Mouse (Mus musculus) heart, embryonic 12.5 days (tissue): ENCODE data around the gene Pcyt2. TPM values are rescaled to one million over a fixed set of nuclear protein-coding genes. Genes with fewer than 3 reads are reported as not detected.

ENCODE experiments used
- ATAC-seq: fragments of 200-750 bp; cut with Nextera tagmentation; 2 replicates; pipeline ENCODE4 v1.8.0; 2017; ENCODE audit warnings: moderate TSS enrichment, moderate library complexity; ENCODE audit not compliant: insufficient number of reproducible peaks, low FRiP score
- H3K27ac ChIP-seq: fragments of 300-500 bp; sonication (generic); 2 replicates; pipeline ENCODE4 v1.5.1; 2016; ENCODE audit warnings: mild to moderate bottlenecking, moderate library complexity; ENCODE audit not compliant: poor library complexity, severe bottlenecking
- H3K27me3 ChIP-seq: fragments of 300-500 bp; sonication (generic); replicated peaks from 2 replicates; pipeline ENCODE4 v1.6.1; 2016; ENCODE audit warnings: mild to moderate bottlenecking, moderate library complexity
- H3K36me3 ChIP-seq: fragments of 300-500 bp; sonication (generic); 2 replicates; pipeline ENCODE4 v1.6.1; 2016; ENCODE audit warnings: mild to moderate bottlenecking, moderate library complexity
- H3K4me1 ChIP-seq: fragments of 300-500 bp; sonication (generic); replicated peaks from 2 replicates; pipeline ENCODE4 v1.6.1; 2016; ENCODE audit warnings: mild to moderate bottlenecking
- H3K4me2 ChIP-seq: fragments of 300-500 bp; sonication (generic); 2 replicates; pipeline ENCODE4 v1.6.1; 2016; ENCODE audit warnings: mild to moderate bottlenecking, moderate library complexity
- H3K4me3 ChIP-seq: fragments of 300-500 bp; sonication (generic); 2 replicates; pipeline ENCODE4 v1.5.1; 2016; ENCODE audit warnings: mild to moderate bottlenecking
- H3K9ac ChIP-seq: fragments of 300-500 bp; sonication (generic); 2 replicates; pipeline ENCODE4 v1.6.1; 2016; ENCODE audit warnings: mild to moderate bottlenecking, moderate library complexity
- H3K9me3 ChIP-seq: fragments of 300-500 bp; sonication (generic); replicated peaks from 2 replicates; pipeline ENCODE4 v1.6.1; 2016; ENCODE audit warnings: mild to moderate bottlenecking, moderate library complexity
- WGBS: fragments of 180-500 bp; shearing (Covaris S2); methylation state at CpG from one replicate; pipeline ENCODE4 v1.1.7; 2016; 5-methylcytosine and 5-hydroxymethylcytosine counted together
- polyA plus RNA-seq: library from polyadenylated mRNA; unstranded; fragments of >200 nt; fragmentation: Nextera tagmentation; extraction: Ambion mirVana; gene quantifications from 2 replicates; pipeline ENCODE4 v1.2.1, GENCODE M21; 2016

The Pcyt2 gene
- polyA plus RNA-seq, 1 experiment from 2014 or later = 82.9 TPM

DNA sequence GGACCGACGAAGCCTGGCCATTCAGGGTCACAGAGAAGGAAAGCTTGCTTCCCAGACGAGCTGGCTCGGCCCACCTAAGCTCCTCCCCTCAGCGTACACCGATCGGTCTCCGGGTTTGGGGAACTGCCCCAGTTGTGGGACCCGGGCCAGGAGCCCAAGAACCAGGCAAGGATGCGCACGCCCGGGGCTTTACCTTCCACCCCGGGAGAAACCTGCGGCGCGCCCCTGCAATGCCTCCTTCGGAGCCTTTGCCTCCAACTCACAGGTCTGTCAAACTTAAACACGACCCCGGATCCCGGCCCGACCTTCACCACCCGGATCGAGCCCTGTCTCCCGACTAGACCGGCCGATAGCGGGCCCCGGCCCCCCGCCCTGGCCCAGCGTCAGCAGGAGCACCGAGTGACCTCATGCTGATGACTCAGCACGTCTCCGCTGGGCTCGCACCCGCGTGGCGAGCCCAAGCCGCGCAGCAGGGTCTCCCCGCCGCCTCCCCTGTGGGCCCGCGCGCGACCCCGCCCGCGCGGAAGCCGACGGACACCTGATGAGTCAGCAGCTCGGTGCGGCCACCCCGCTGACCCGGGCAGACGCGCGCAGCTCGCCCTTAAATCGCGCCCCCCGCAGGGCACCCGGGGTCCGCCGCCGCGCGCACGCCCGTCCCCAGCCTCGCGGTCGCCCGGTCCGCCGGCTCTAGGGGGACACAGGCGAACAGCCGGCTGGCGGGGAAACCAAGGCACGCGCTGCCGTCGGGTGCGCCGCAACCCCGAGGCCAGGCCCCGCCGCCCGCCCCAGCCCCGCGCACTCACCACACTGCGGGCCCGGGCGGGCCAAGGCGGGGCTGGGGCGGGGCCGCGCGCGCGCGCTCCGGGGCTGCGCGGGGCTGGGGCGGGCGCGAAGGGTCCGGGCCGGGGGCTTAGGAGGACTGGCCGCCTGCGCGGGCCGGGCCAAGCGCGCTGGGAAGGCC is 15.1 kb upstream of the Pcyt2 start:
- peak overlapping the region; percentile 85 for H3K9ac ChIP-seq
- H3K4me3 ChIP-seq = peak overlapping the region; percentile 86
- peaks cover 9% of the 10 kb centered on the region for H3K36me3 ChIP-seq
- WGBS = under 1% methylated on average over 116 of the region's 116 CpGs
- no peaks in the 10 kb centered on the region for H3K27me3 ChIP-seq
- ATAC-seq = peak; percentile 81
- peaks cover 42% of the 10 kb centered on the region for H3K4me1 ChIP-seq
- no peaks in the 10 kb centered on the region for H3K9me3 ChIP-seq
- H3K4me2 ChIP-seq = peak overlapping the region; percentile 86
- H3K27ac ChIP-seq = peak overlapping the region; percentile 91

- Histone ChIP-seq H3K36me3 (peaks cover 19% of the 10 kb centered on the region), H3K27me3 (no peaks in the 10 kb centered on the region), H3K4me3 (peak overlapping the region; percentile 86), H3K4me2 (peak overlapping the region; percentile 86), H3K9ac (peak overlapping the region; percentile 85), H3K27ac (peak overlapping the region; percentile 91), H3K4me1 (peaks cover 44% of the 10 kb centered on the region), H3K9me3 (no peaks in the 10 kb centered on the region)
- no peak for ATAC-seq
- 51% methylated on average over 4 of the region's 4 CpGs for WGBS
These were observed 14.2 kb upstream of the Pcyt2 start for GRCm38 (mm10) chr11:120631726-120632448.

DNA sequence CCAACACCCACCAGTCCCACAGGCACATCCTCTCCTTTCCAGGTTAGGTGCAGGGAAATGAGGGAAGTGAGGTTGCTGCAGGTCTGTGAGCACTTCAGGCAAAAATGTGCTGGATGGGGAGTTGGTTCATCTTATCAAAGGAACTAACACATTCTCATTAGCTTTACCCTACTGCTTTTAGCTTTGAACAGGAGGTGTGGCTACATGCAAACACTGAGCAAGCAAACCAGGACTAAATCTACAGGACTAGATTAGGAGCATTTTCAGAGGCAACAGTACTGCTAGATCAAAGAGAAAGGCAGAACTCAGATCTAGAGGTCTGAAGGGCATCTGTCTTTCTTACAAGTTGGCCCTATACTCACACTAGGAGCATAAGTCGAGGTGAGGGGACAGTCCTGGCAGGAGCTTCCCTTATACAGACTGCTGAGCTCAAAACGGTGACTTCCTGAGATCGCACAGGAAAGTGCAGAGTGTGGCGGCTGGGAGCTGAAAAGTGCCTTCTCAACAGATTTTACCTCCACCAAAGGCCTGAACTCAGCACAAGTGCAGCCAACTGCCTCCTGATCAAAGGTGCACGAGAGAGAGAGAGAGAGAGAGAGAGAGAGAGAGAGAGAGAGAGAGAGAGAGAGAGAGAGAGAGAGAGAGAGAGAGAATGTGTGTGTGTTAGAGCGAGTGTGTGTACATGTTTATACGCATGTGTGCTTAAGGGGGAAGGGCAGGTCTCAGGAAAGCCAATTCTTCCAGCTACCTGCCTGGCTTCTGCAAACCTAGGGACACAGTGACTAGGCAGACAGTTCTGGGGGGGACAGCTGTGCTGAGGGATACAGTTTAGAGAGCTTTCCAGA is 13.4 kb upstream of the Pcyt2 start:
- peak overlapping the region; percentile 86 for H3K4me2 ChIP-seq

DNA sequence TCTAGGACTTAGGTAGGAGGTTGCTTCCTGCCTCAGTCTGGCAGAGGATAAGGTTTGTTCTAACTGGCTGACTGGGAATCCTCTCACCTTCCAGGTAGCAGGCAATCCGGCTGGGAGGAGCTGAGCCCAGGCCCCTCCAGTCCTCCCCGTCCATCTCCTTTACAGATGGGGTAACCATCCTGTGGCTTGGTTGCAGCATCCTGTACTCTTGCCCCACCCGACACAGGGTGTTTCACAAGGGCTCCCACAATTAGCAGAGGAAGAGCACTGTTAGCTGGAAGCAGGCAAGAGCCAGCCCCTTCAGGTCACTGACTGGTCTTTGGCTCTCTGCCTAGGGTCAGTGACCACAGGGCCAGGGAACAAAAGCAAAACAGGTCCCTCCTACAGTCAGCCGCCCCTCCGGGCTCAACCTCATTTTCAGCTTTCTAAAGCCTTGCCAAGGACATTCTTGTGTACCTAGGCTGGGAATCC is 12.7 kb upstream of the Pcyt2 start:
- Histone ChIP-seq H3K36me3 (peaks cover 24% of the 10 kb centered on the region), H3K27me3 (no peaks in the 10 kb centered on the region), H3K27ac (peak overlapping the region; percentile 91), H3K4me1 (peaks cover 55% of the 10 kb centered on the region), H3K4me3 (peak overlapping the region; percentile 86), H3K9me3 (no peaks in the 10 kb centered on the region), H3K9ac (peak overlapping the region; percentile 85), H3K4me2 (peak overlapping the region; percentile 86)
- no peak for ATAC-seq
- 46% methylated on average over 5 of the region's 5 CpGs for WGBS

More for the DNA sequence above, 13.4 kb upstream of the Pcyt2 start:
- ATAC-seq = no peak
- peaks cover 48% of the 10 kb centered on the region for H3K4me1 ChIP-seq
- peak overlapping the region; percentile 86 for H3K4me3 ChIP-seq
- H3K9ac ChIP-seq = peak overlapping the region; percentile 85
- H3K9me3 ChIP-seq = no peaks in the 10 kb centered on the region
- H3K27me3 ChIP-seq = no peaks in the 10 kb centered on the region
- peaks cover 24% of the 10 kb centered on the region for H3K36me3 ChIP-seq
- peak overlapping the region; percentile 91 for H3K27ac ChIP-seq
- WGBS = 27% methylated on average over 7 of the region's 7 CpGs

DNA sequence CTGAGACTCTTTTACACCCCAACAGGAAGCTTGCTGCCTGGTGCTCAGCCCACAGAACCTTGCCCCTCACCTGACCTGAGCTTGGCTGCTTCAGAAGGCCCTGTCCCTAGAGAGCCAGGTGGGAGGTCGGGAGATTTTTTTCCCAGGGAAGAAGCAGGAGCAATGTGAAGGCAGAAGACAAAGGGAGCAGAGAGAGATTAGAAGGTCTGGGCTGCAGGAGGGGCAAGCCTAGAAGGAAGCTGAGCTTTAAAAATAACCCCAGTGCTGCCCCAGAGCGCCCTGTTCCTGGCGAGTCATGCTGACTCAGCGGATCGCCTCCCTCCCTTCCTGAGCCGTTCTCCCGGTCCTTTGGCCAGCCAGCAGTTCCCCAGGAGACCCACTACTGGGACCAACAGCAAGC is 12.2 kb upstream of the Pcyt2 start:
- Histone ChIP-seq H3K9ac (peak overlapping the region; percentile 85), H3K4me2 (peak overlapping the region; percentile 86), H3K4me1 (peaks cover 59% of the 10 kb centered on the region), H3K27me3 (no peaks in the 10 kb centered on the region), H3K4me3 (peak overlapping the region; percentile 86), H3K36me3 (peaks cover 24% of the 10 kb centered on the region), H3K27ac (peak overlapping the region; percentile 91), H3K9me3 (no peaks in the 10 kb centered on the region)
- WGBS = 10% methylated on average over 7 of the region's 7 CpGs
- peak; percentile 63 for ATAC-seq

DNA sequence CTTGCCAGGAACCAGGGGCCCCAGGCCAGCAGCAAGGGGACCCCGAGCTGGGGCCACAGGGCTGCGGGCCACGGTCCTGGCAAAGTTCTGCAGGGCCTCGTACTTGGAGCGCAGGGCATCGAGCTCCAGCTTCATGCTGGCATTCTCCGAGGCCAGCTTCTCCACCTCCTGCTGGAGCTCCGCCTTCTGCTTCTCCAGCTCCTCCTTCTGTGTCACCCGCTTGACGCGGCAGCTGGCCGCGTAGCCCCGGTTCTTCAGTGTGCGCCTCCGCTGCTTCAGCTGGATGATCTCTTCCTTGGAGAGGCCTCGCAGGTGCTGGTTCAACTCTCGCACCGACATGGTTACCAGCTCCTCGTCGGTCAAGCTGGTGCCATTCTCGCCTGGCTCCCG is 11.6 kb upstream of the Pcyt2 start:
- peaks cover 24% of the 10 kb centered on the region for H3K36me3 ChIP-seq
- H3K27me3 ChIP-seq = no peaks in the 10 kb centered on the region
- H3K4me1 ChIP-seq = peaks cover 58% of the 10 kb centered on the region
- peak overlapping the region; percentile 86 for H3K4me3 ChIP-seq
- no peak for ATAC-seq
- H3K9ac ChIP-seq = peak overlapping the region; percentile 85; the same call in 1 of the 2 replicates
- WGBS = 79% methylated on average over 23 of the region's 23 CpGs
- peak overlapping the region; percentile 86 for H3K4me2 ChIP-seq
- H3K27ac ChIP-seq = peak overlapping the region; percentile 91
- H3K9me3 ChIP-seq = no peaks in the 10 kb centered on the region

DNA sequence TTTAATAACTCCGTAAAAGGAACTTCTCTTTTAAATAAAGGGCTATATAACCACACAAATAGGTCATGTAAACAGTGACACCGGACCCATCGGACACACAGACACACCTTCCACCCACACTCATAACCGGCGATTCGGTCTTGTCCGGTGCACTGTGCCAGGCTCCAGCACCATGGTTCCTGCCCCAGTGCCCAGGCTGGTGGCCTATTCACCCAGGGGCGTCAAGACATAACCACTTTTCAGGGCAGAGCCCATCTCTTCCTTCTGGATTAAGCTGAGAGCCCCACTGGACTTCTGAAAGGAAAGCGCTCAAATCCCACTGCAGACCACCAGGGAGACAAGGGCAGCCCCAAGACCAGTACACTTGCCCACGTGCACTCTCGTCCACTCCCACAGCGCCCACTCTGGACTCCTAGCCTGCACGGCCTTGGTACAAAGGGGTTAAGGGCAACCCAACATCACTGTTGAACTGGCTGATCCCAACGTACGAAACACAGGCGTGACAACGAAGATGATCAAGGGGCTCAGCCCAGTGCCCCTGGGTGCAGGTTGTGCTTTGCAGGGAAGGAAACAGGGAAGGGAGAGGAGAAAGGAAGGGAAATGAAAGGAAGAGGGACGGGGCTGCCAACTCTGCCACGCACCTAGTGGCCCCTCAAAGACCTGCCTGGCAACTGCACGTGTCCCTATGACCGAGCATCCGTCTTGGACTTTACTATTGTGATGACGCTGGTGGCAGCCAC is 11.0 kb upstream of the Pcyt2 start:
- H3K4me3 ChIP-seq = peak overlapping the region; percentile 86; the same call in 1 of the 2 replicates
- H3K36me3 ChIP-seq = peaks cover 24% of the 10 kb centered on the region
- no peak overlapping the region for H3K27ac ChIP-seq
- no peaks in the 10 kb centered on the region for H3K9me3 ChIP-seq
- WGBS = 94% methylated on average over 23 of the region's 23 CpGs
- peak overlapping the region; percentile 86 for H3K4me2 ChIP-seq
- no peak for ATAC-seq
- no peaks in the 10 kb centered on the region for H3K27me3 ChIP-seq
- H3K9ac ChIP-seq = no peak overlapping the region; the same call in 1 of the 2 replicates
- peaks cover 58% of the 10 kb centered on the region for H3K4me1 ChIP-seq

GRCm38 (mm10) chr11:120627468-120628300 is 9.9 kb upstream of the Pcyt2 start:
- no peak overlapping the region for H3K27ac ChIP-seq
- peaks cover 27% of the 10 kb centered on the region for H3K36me3 ChIP-seq
- H3K9me3 ChIP-seq = no peaks in the 10 kb centered on the region
- peaks cover 59% of the 10 kb centered on the region for H3K4me1 ChIP-seq
- no peak overlapping the region; the same call in 1 of the 2 replicates for H3K9ac ChIP-seq
- H3K4me3 ChIP-seq = no peak overlapping the region
- H3K4me2 ChIP-seq = no peak overlapping the region
- WGBS = 87% methylated on average over 22 of the region's 22 CpGs
- H3K27me3 ChIP-seq = no peaks in the 10 kb centered on the region
- no peak for ATAC-seq

- Histone ChIP-seq H3K4me3 (no peak overlapping the region), H3K4me2 (no peak overlapping the region), H3K4me1 (peaks cover 54% of the 10 kb centered on the region), H3K9ac (no peak overlapping the region), H3K27ac (no peak overlapping the region), H3K27me3 (no peaks in the 10 kb centered on the region), H3K36me3 (peaks cover 35% of the 10 kb centered on the region), H3K9me3 (no peaks in the 10 kb centered on the region)
- no peak for ATAC-seq
- 88% methylated on average over 11 of the region's 11 CpGs for whole genome bisulfite sequencing
These were observed 9.2 kb upstream of the Pcyt2 start for GRCm38 (mm10) chr11:120626785-120627467.
